Mouse (Mus musculus) limb, embryonic 11.5 days (tissue): Measurements from ENCODE around the gene Gm11084. TPM values are rescaled to one million over a fixed set of nuclear protein-coding genes. Genes with fewer than 3 reads are reported as not detected.

Experiments
- ATAC-seq: fragments of 200-750 bp; cut with Nextera tagmentation; 2 replicates; pipeline ENCODE4 v1.8.0; 2017; ENCODE audit warnings: low read depth; ENCODE audit not compliant: insufficient number of reproducible peaks, low FRiP score, low TSS enrichment
- DNase-seq: peaks from one replicate; pipeline ENCODE4 v3.0.0-alpha.2; 2015; ENCODE audit warnings: low spot score
- H3K27ac ChIP-seq: fragments of 300-500 bp; sonication (generic); replicated peaks from 2 replicates; pipeline ENCODE4 v1.5.1; 2014; ENCODE audit warnings: low read depth, mild to moderate bottlenecking, low read length
- H3K27me3 ChIP-seq: fragments of 300-500 bp; sonication (generic); 2 replicates; pipeline ENCODE4 v1.6.1; 2014; ENCODE audit warnings: mild to moderate bottlenecking, low read length, mixed read lengths; ENCODE audit not compliant: control insufficient read depth, insufficient read depth
- H3K36me3 ChIP-seq: fragments of 300-500 bp; sonication (generic); 2 replicates; pipeline ENCODE4 v1.6.1; 2014; ENCODE audit warnings: mild to moderate bottlenecking, low read length, moderate library complexity, mixed read lengths; ENCODE audit not compliant: control insufficient read depth, insufficient read depth
- H3K4me1 ChIP-seq: fragments of 300-500 bp; sonication (generic); 2 replicates; pipeline ENCODE4 v1.6.1; 2014; ENCODE audit warnings: low read length, mixed read lengths; ENCODE audit not compliant: control insufficient read depth, insufficient read depth
- H3K4me2 ChIP-seq: fragments of 300-500 bp; sonication (generic); 2 replicates; pipeline ENCODE4 v1.6.1; 2014; ENCODE audit warnings: low read depth, mild to moderate bottlenecking, moderate library complexity; ENCODE audit not compliant: severe bottlenecking
- H3K4me3 ChIP-seq: fragments of 300-500 bp; sonication (generic); 2 replicates; pipeline ENCODE4 v1.5.1; 2014; ENCODE audit warnings: low read depth, low read length
- H3K9ac ChIP-seq: fragments of 300-500 bp; sonication (generic); 2 replicates; pipeline ENCODE4 v1.6.1; 2014; ENCODE audit warnings: mild to moderate bottlenecking, low read length
- H3K9me3 ChIP-seq: fragments of 300-500 bp; sonication (generic); 2 replicates; pipeline ENCODE4 v1.6.1; 2016; ENCODE audit warnings: low read length; ENCODE audit not compliant: control insufficient read depth
- WGBS: fragments of 180-500 bp; shearing (Covaris S2); extraction: QIAGEN DNeasy Blood & Tissue Kit; methylation state at CpG from one replicate; pipeline ENCODE4 v1.1.7; 2014; 5-methylcytosine and 5-hydroxymethylcytosine counted together
- polyA plus RNA-seq: library from polyadenylated mRNA; unstranded; fragments of >200 nt; fragmentation: Nextera tagmentation; extraction: Ambion mirVana; gene quantifications from 2 replicates; pipeline ENCODE4 v1.2.1, GENCODE M21; 2014

Gm11084 gene
- polyA plus RNA-seq, 1 experiment from 2014 or later: not detected

DNA sequence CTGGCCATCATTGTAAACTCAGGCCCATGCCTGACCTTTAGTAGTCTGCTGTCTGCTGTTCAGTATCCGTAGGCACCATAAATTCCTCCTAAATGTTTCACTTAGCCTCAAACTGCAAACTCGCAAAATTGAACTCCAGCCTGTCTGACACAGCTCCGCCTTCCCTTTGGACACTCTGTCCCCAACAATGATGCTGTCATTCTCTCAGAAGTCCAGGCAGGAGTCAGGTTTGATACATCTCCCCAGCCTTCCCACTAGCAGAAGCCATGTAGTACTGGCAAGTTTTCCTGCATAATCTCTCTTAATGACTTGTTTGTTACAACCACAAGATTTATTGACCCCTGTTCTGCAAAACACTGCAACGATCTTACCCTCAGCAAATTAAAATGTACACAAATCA lies 1.7 kb downstream of the Gm11084 start:
- no peak overlapping the region for H3K9ac ChIP-seq
- no peaks in the 10 kb centered on the region for H3K36me3 ChIP-seq
- ATAC-seq (no peak), DNase-seq (no peak)
- no peak overlapping the region for H3K4me2 ChIP-seq
- H3K27ac ChIP-seq: no peak overlapping the region
- 29% methylated on average over 4 of the region's 4 CpGs for WGBS
- H3K9me3 ChIP-seq: no peaks in the 10 kb centered on the region
- H3K4me1 ChIP-seq: peaks cover 9% of the 10 kb centered on the region; the same call in 1 of the 2 replicates
- H3K4me3 ChIP-seq: no peak overlapping the region
- H3K27me3 ChIP-seq: no peaks in the 10 kb centered on the region

DNA sequence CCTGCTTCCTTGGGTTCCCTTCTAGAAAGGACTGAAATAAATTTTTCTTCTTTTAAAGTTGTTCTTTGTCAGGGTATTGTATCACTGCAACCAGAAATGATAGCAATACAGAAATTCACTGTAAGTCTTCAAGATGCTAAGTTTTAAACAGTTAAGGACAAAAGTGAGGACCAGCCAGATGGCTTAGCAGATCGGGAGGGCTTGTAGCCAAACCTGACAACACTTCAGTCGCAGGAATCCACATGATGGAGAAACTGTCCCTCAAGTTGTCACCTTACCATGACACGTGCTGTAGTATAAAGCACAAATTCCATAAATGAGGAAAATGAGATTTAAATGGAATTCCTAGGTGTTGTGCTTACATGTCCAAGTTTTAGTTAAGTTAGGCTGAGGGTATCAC lies 3.3 kb downstream of the Gm11084 start:
- Histone ChIP-seq H3K9me3 (no peaks in the 10 kb centered on the region), H3K4me3 (no peak overlapping the region), H3K4me2 (no peak overlapping the region), H3K36me3 (no peaks in the 10 kb centered on the region), H3K4me1 (peaks cover 9% of the 10 kb centered on the region; the same call in 1 of the 2 replicates), H3K27me3 (no peaks in the 10 kb centered on the region), H3K9ac (no peak overlapping the region), H3K27ac (no peak overlapping the region)
- no peak for DNase-seq
- WGBS: 94% methylated on average over 3 of the region's 3 CpGs
- ATAC-seq: no peak

DNA sequence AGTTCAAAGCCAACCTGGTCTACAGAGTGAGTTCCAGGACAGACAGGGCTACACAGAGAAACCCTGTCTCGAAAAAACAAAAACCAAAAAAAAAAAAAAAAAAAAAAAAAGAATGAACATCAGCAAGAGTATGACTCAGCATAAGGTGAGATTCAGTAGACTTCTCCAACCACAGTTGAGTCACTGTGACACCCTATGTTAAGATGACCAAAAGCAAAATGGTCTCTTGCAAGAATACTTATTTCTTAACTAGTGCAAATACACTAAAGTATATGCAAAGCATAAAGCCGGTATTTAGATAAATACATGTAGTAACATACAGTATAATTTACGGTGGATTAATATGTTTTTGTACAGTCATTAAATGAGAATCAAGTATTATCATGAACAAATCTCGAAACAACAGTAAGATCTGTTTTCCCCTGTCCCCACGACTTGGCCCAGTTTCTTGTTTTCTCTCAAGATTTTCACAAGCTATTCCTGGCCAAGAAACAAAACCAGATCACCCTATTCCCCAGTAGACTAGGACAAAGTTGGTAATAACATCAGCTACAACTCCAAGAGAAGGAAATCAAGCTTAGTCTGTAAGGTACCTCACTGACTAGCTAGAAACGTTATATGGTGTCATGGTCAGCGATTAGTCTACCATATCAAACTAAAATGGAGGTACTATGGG lies 4.3 kb downstream of the Gm11084 start:
- no peak overlapping the region for H3K9ac ChIP-seq
- H3K4me3 ChIP-seq: no peak overlapping the region
- no peak overlapping the region for H3K4me2 ChIP-seq
- peaks cover 9% of the 10 kb centered on the region; the same call in 1 of the 2 replicates for H3K4me1 ChIP-seq
- no peaks in the 10 kb centered on the region for H3K27me3 ChIP-seq
- H3K9me3 ChIP-seq: no peaks in the 10 kb centered on the region
- ATAC-seq (no peak), DNase-seq (no peak)
- H3K36me3 ChIP-seq: no peaks in the 10 kb centered on the region
- no peak overlapping the region for H3K27ac ChIP-seq
- 92% methylated on average over 7 of the region's 7 CpGs for WGBS

DNA sequence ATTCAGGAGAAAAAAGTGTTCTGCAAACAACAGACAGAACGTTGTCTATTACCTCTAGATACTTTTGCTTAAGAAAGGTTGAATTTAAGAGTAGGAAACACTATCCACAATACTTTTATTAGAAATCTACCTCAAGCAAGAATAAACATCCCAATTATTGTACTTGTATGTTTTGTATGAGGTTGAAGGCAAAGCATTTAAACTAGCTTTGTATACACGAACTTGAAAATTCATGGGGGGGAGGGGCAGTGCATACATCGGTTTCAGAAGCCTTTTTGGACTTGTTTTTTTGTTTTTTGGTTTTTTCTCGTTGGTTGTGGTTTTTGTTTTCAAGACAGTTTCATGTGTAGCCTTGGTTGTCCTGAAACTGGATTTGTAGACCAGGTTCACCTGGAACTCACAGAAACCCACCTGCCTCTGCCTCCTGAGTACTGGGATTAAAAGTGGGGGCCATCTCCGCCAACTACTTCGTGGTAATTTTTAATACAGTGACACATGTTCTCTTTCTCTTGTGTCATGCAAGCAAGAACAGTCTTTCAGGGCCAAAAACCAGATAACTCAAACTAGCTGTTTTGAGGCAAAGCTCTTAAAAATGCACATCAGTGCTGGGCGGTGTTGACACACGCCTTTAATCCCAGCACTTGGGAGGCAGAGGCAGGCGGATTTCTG lies 4.9 kb downstream of the Gm11084 start:
- peaks cover 9% of the 10 kb centered on the region; the same call in 1 of the 2 replicates for H3K4me1 ChIP-seq
- H3K9me3 ChIP-seq: no peaks in the 10 kb centered on the region
- H3K36me3 ChIP-seq: no peaks in the 10 kb centered on the region
- H3K4me2 ChIP-seq: peak overlapping the region; percentile 70
- DNase-seq: no peak
- H3K9ac ChIP-seq: no peak overlapping the region
- H3K4me3 ChIP-seq: peak overlapping the region; percentile 90; the same call in 1 of the 2 replicates
- 85% methylated on average over 9 of the region's 9 CpGs for WGBS
- no peak for ATAC-seq
- no peaks in the 10 kb centered on the region for H3K27me3 ChIP-seq
- H3K27ac ChIP-seq: no peak overlapping the region; the same call in 1 of the 2 replicates

DNA sequence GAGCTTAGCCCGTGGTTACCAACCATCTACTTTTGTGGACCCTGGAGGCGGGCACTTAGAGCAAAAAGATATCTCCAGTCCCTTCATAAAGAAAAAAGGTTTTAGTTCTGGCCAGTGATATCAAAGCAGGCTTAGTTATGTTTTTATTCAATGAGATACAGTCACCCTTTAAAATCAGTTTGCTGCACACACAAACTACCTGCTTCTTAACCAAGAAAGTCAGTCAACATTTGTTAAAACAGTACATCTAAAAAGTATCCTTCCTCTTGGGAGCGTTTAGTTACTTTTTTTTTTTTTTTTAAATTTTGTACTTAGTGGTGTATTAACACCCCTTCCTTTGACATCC lies 5.5 kb downstream of the Gm11084 start:
- Histone ChIP-seq H3K4me3 (peak overlapping the region; percentile 90), H3K27me3 (no peaks in the 10 kb centered on the region), H3K36me3 (no peaks in the 10 kb centered on the region), H3K27ac (peak overlapping the region; percentile 100), H3K4me2 (peak overlapping the region; percentile 70), H3K9me3 (no peaks in the 10 kb centered on the region), H3K4me1 (peaks cover 9% of the 10 kb centered on the region; the same call in 1 of the 2 replicates), H3K9ac (peak overlapping the region; percentile 100)
- WGBS: 17% methylated on average over 3 of the region's 3 CpGs
- DNase-seq: no peak
- no peak for ATAC-seq

DNA sequence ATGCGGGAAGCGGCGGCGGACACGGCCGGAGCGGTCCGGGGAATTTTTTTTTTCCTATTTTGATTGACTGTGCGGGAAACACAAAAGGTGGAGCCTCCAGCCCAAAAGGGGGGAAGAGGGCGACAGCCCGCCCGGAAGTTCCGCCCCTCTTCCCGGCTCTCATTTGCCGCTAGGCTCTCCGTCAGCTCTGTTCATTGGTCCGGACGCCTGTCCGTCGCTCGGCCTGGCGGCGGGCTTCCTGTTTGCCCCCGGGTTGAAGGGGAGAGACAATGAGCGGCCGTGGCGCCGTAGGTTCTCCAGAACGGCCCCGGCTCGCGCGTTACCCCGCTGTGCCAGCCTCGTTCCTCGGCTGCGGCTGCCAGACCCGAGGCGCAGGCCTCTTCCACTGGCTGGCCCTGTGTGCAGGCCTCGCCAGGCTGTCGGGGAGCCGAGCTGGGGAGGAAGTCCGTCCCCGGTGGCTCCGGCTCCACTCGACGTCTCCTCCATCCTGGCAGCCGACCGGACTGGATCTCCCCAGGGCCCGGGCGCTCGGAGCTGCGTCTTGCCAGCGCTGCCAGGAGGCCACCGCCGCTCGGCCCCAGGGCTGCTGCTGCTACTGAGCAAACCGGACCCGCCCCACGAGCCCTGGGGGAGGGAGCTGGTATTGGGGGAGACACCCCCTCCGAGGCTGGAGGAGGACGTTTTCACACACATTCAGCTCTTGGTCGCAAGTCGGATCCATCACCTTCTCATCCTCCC lies 6.0 kb downstream of the Gm11084 start, which contains the start of gene Sp3:
TSS of gene Sp3 (minus strand) at position 110 of the 738 bp plus-strand sequence.
- Histone ChIP-seq H3K4me3 (peak within 1 kb of the TSS; percentile 90), H3K27me3 (no peaks in the 10 kb centered on the region), H3K36me3 (no peaks in the 10 kb centered on the region), H3K4me1 (peaks cover 13% of the 10 kb centered on the region; the same call in 1 of the 2 replicates), H3K9ac (peak within 1 kb of the TSS; percentile 100), H3K9me3 (no peaks in the 10 kb centered on the region), H3K27ac (peak within 1 kb of the TSS; percentile 100), H3K4me2 (peak within 1 kb of the TSS; percentile 73)
- ATAC-seq (peak; percentile 77), DNase-seq (peak; percentile 99)
- 0% methylated on average over 63 of the region's 64 CpGs for WGBS

DNA sequence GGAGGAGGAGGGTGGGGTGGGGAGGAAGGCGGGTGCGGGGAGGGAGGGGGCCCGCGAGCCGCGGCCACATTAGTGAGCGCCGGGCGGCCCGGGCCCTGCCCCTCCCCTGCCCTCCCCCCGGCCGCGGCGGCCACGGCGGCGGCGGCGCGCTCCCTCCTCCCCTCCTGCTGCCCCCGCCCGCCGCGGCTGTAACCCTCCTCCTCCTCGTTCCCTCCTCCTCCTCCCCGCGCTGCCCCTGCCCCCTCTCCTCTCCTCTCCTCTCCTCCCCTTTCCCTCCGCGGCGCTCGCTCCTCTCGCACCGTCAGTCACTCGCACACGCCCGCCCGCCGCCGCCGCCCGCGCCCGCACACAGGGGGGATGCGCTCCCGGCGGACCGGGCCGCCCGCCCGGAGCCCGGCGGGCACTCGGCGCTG lies 6.9 kb downstream of the Gm11084 start:
- 0% methylated on average over 18 of the region's 54 CpGs for WGBS
- ATAC-seq (peak; percentile 73), DNase-seq (peak; percentile 88)
- no peaks in the 10 kb centered on the region for H3K9me3 ChIP-seq
- H3K36me3 ChIP-seq: no peaks in the 10 kb centered on the region
- H3K27me3 ChIP-seq: no peaks in the 10 kb centered on the region
- H3K27ac ChIP-seq: peak overlapping the region; percentile 100
- peak overlapping the region; percentile 100 for H3K9ac ChIP-seq
- peak overlapping the region; percentile 90 for H3K4me3 ChIP-seq
- peaks cover 10% of the 10 kb centered on the region; the same call in 1 of the 2 replicates for H3K4me1 ChIP-seq
- H3K4me2 ChIP-seq: peak overlapping the region; percentile 28
